Mouse (Mus musculus) forebrain, embryonic 13.5 days (tissue): ENCODE measurements around the gene Rpl18. TPM values are rescaled to one million over a fixed set of nuclear protein-coding genes. Genes with fewer than 3 reads are reported as not detected.

Experiments
- ATAC-seq: fragments of 200-750 bp; cut with Nextera tagmentation; 2 replicates; pipeline ENCODE4 v1.8.0; 2017
- H3K27ac ChIP-seq: fragments of 300-500 bp; sonication (generic); 2 replicates; pipeline ENCODE4 v1.5.1; 2015; ENCODE audit warnings: inconsistent platforms, mild to moderate bottlenecking, moderate library complexity
- H3K27me3 ChIP-seq: fragments of 300-500 bp; sonication (generic); 2 replicates; pipeline ENCODE4 v1.6.1; 2015; ENCODE audit warnings: mild to moderate bottlenecking, inconsistent platforms
- H3K36me3 ChIP-seq: fragments of 300-500 bp; sonication (generic); 2 replicates; pipeline ENCODE4 v1.6.1; 2015; ENCODE audit warnings: mild to moderate bottlenecking, inconsistent platforms; ENCODE audit not compliant: poor library complexity, severe bottlenecking
- H3K4me1 ChIP-seq: fragments of 300-500 bp; sonication (generic); 2 replicates; pipeline ENCODE4 v1.6.1; 2015; ENCODE audit warnings: inconsistent platforms
- H3K4me2 ChIP-seq: fragments of 300-500 bp; sonication (generic); 2 replicates; pipeline ENCODE4 v1.6.1; 2015; ENCODE audit warnings: inconsistent platforms, mild to moderate bottlenecking, moderate library complexity
- H3K4me3 ChIP-seq: fragments of 300-500 bp; sonication (generic); 2 replicates; pipeline ENCODE4 v1.5.1; 2015; ENCODE audit warnings: mild to moderate bottlenecking, inconsistent platforms
- H3K9ac ChIP-seq: fragments of 300-500 bp; sonication (generic); 2 replicates; pipeline ENCODE4 v1.6.1; 2015; ENCODE audit warnings: mild to moderate bottlenecking, inconsistent platforms
- H3K9me3 ChIP-seq: fragments of 300-500 bp; sonication (generic); replicated peaks from 2 replicates; pipeline ENCODE4 v1.6.1; 2016; ENCODE audit warnings: inconsistent platforms
- WGBS: fragments of 180-500 bp; shearing (Covaris S2); methylation state at CpG from one replicate; pipeline ENCODE4 v1.1.7; 2015; 5-methylcytosine and 5-hydroxymethylcytosine counted together
- polyA plus RNA-seq: library from polyadenylated mRNA; unstranded; fragments of >200 nt; fragmentation: Nextera tagmentation; extraction: Ambion mirVana; gene quantifications from 2 replicates; pipeline ENCODE4 v1.2.1, GENCODE M21; 2015

Rpl18 gene
- polyA plus RNA-seq, 1 experiment from 2014 or later = 823 TPM

- Histone ChIP-seq H3K27me3 (no peaks in the 10 kb centered on the region), H3K4me3 (no peak overlapping the region), H3K27ac (no peak overlapping the region), H3K9me3 (no peaks in the 10 kb centered on the region), H3K4me1 (0 out of 2 replicates have a peak, but pooled peaks cover 5% of the 10 kb centered on the region), H3K9ac (no peak overlapping the region), H3K4me2 (no peak overlapping the region), H3K36me3 (no peaks in the 10 kb centered on the region)
- no peak for ATAC-seq
- 70% methylated on average over 10 of the region's 10 CpGs for WGBS
Measured at GRCm38 (mm10) chr7:45685811-45686210, 29.4 kb upstream of the Rpl18 start.

GRCm38 (mm10) chr7:45686841-45687240 lies 28.4 kb upstream of the Rpl18 start:
- Histone ChIP-seq H3K4me3 (no peak overlapping the region), H3K9me3 (no peaks in the 10 kb centered on the region), H3K4me1 (0 out of 2 replicates have a peak, but pooled peaks cover 5% of the 10 kb centered on the region), H3K27ac (no peak overlapping the region; the same call in 1 of the 2 replicates), H3K9ac (no peak overlapping the region), H3K36me3 (no peaks in the 10 kb centered on the region), H3K4me2 (no peak overlapping the region), H3K27me3 (no peaks in the 10 kb centered on the region)
- ATAC-seq = no peak
- 77% methylated on average over 3 of the region's 3 CpGs for WGBS

DNA sequence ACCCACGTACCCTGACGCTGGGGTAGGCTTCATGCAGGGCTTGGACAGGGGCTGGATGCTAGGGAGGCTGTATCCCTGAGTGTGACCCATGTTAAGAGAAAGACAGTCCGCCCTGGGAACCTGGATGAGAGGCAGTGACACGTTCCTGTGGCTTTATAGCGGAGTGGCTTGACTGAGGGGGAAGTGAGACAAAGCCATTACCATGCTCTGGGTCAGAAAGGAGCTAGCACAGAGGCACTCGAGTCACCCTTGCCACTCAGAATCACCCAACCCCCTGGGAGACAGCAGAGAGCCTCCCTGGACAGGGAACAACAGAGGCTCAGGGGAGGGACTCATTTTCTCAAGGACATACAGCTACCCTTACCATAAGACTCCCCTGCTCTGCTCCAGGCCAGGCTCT lies 26.2 kb upstream of the Rpl18 start:
- Histone ChIP-seq H3K9me3 (no peaks in the 10 kb centered on the region), H3K4me3 (no peak overlapping the region), H3K27ac (no peak overlapping the region), H3K27me3 (no peaks in the 10 kb centered on the region), H3K9ac (0 out of 2 replicates have a peak overlapping the region, but pooled peaks have one; percentile 13), H3K4me1 (no peaks in the 10 kb centered on the region), H3K36me3 (no peaks in the 10 kb centered on the region), H3K4me2 (no peak overlapping the region)
- WGBS = 73% methylated on average over 6 of the region's 6 CpGs
- no peak for ATAC-seq

- Histone ChIP-seq H3K4me3 (no peak overlapping the region), H3K4me2 (no peak overlapping the region), H3K27ac (no peak overlapping the region), H3K27me3 (no peaks in the 10 kb centered on the region), H3K9me3 (no peaks in the 10 kb centered on the region), H3K4me1 (no peaks in the 10 kb centered on the region), H3K36me3 (no peaks in the 10 kb centered on the region), H3K9ac (no peak overlapping the region)
- ATAC-seq = no peak
- 78% methylated on average over 11 of the region's 11 CpGs for WGBS
Measured at GRCm38 (mm10) chr7:45689800-45690199, 25.5 kb upstream of the Rpl18 start.

DNA sequence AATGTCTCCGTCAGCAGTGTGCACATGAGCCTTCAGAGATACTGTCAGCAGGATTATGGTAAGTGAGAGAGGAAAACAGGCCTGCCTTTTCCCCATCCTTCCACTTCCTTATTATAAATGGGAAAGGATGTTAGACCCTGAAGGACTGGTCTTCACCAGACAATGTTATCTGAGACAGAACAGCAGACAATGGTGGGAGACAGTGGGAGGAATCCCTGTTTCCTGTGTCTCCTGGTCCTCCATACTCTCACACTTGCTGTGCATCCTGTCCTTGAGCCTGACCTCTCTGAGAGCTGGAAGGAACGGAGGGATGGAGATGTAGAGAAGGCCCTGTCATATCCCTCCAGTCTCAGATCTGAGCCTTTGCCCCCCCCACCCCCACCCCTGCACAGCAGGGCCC lies 22.9 kb upstream of the Rpl18 start:
- 84% methylated on average over 2 of the region's 2 CpGs for WGBS
- H3K4me1 ChIP-seq = no peaks in the 10 kb centered on the region
- no peak overlapping the region for H3K4me2 ChIP-seq
- H3K9ac ChIP-seq = no peak overlapping the region
- H3K27me3 ChIP-seq = no peaks in the 10 kb centered on the region
- no peak overlapping the region for H3K27ac ChIP-seq
- ATAC-seq = no peak
- H3K4me3 ChIP-seq = no peak overlapping the region
- no peaks in the 10 kb centered on the region for H3K9me3 ChIP-seq
- H3K36me3 ChIP-seq = no peaks in the 10 kb centered on the region

- Histone ChIP-seq H3K9me3 (no peaks in the 10 kb centered on the region), H3K27me3 (peaks cover 12% of the 10 kb centered on the region), H3K36me3 (no peaks in the 10 kb centered on the region), H3K27ac (no peak within 1 kb of the TSS), H3K4me2 (no peak within 1 kb of the TSS), H3K4me1 (no peaks in the 10 kb centered on the region), H3K9ac (no peak within 1 kb of the TSS), H3K4me3 (no peak within 1 kb of the TSS)
- 94% methylated on average over 45 of the region's 50 CpGs for WGBS
- no peak for ATAC-seq
Measured at GRCm38 (mm10) chr7:45693921-45694591, 21.2 kb upstream of the Rpl18 start, which contains the start of gene Sec1. Gene Sec1 (minus strand): TSS chr7:45694402.

DNA sequence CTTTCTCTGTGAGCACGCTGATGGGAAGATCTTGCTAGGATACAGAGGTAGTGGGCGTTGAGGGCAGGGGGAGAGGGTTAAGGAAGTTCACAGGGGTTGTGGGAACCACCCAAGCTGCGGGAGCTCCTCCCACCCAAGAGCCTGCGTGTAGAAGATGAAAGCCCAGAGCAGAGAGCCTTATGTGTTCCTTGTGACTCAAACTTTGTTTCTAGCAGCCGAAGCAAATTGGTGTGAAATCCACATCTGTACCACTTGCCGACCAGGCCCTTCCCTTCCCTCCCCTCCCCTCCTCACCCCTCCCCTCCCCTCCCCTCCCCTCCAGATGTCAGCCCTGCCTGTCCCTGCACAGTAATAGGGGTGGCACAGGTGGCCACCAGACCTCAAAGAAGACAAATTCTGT lies 20.2 kb upstream of the Rpl18 start:
- H3K27ac ChIP-seq = no peak overlapping the region
- peaks cover 22% of the 10 kb centered on the region for H3K27me3 ChIP-seq
- H3K9me3 ChIP-seq = no peaks in the 10 kb centered on the region
- no peak overlapping the region for H3K9ac ChIP-seq
- H3K4me2 ChIP-seq = no peak overlapping the region
- ATAC-seq = no peak
- H3K4me1 ChIP-seq = peaks cover 9% of the 10 kb centered on the region
- no peaks in the 10 kb centered on the region for H3K36me3 ChIP-seq
- 40% methylated on average over 6 of the region's 6 CpGs for WGBS
- no peak overlapping the region for H3K4me3 ChIP-seq

- Histone ChIP-seq H3K4me3 (no peak overlapping the region), H3K27ac (no peak overlapping the region), H3K4me1 (peaks cover 24% of the 10 kb centered on the region), H3K4me2 (no peak overlapping the region), H3K36me3 (no peaks in the 10 kb centered on the region), H3K27me3 (peaks cover 27% of the 10 kb centered on the region), H3K9ac (no peak overlapping the region), H3K9me3 (no peaks in the 10 kb centered on the region)
- no peak for ATAC-seq
- 88% methylated on average over 7 of the region's 7 CpGs for WGBS
Measured at GRCm38 (mm10) chr7:45697894-45698293, 17.4 kb upstream of the Rpl18 start.

GRCm38 (mm10) chr7:45699523-45700141 lies 15.6 kb upstream of the Rpl18 start, which contains the start of gene Car11:
Gene Car11 (plus strand): TSS chr7:45699843.
- peak within 1 kb of the TSS; percentile 47 for H3K4me3 ChIP-seq
- no peaks in the 10 kb centered on the region for H3K9me3 ChIP-seq
- H3K36me3 ChIP-seq = no peaks in the 10 kb centered on the region
- H3K27ac ChIP-seq = peak within 1 kb of the TSS; percentile 51
- peak within 1 kb of the TSS; percentile 83 for H3K4me2 ChIP-seq
- WGBS = 1% methylated on average over 36 of the region's 36 CpGs
- no peak for ATAC-seq
- H3K27me3 ChIP-seq = peaks cover 27% of the 10 kb centered on the region
- H3K9ac ChIP-seq = peak within 1 kb of the TSS; percentile 71
- peaks cover 39% of the 10 kb centered on the region for H3K4me1 ChIP-seq

- Histone ChIP-seq H3K9ac (peak overlapping the region; percentile 71), H3K4me1 (peaks cover 44% of the 10 kb centered on the region), H3K4me3 (peak overlapping the region; percentile 47), H3K27me3 (peaks cover 27% of the 10 kb centered on the region), H3K9me3 (no peaks in the 10 kb centered on the region), H3K27ac (peak overlapping the region; percentile 51), H3K36me3 (no peaks in the 10 kb centered on the region), H3K4me2 (peak overlapping the region; percentile 83)
- ATAC-seq = peak; percentile 32
- WGBS = under 1% methylated on average over 19 of the region's 20 CpGs
Measured at GRCm38 (mm10) chr7:45700301-45701015, 14.8 kb upstream of the Rpl18 start.

GRCm38 (mm10) chr7:45701072-45701471 lies 14.2 kb upstream of the Rpl18 start:
- H3K27me3 ChIP-seq = peaks cover 27% of the 10 kb centered on the region
- H3K9me3 ChIP-seq = no peaks in the 10 kb centered on the region
- H3K4me1 ChIP-seq = peaks cover 50% of the 10 kb centered on the region
- H3K4me2 ChIP-seq = peak overlapping the region; percentile 83
- 30% methylated on average over 11 of the region's 11 CpGs for WGBS
- H3K36me3 ChIP-seq = no peaks in the 10 kb centered on the region
- H3K27ac ChIP-seq = peak overlapping the region; percentile 49; the same call in 1 of the 2 replicates
- H3K9ac ChIP-seq = peak overlapping the region; percentile 51
- H3K4me3 ChIP-seq = peak overlapping the region; percentile 47
- no peak for ATAC-seq

GRCm38 (mm10) chr7:45701607-45702006 lies 13.7 kb upstream of the Rpl18 start:
- H3K4me3 ChIP-seq = no peak overlapping the region

More at GRCm38 (mm10) chr7:45701607-45702006, 13.7 kb upstream of the Rpl18 start:
- 85% methylated on average over 11 of the region's 11 CpGs for WGBS
- Histone ChIP-seq H3K27me3 (peaks cover 27% of the 10 kb centered on the region), H3K4me1 (peaks cover 55% of the 10 kb centered on the region), H3K4me2 (peak overlapping the region; percentile 83), H3K27ac (no peak overlapping the region), H3K9ac (peak overlapping the region; percentile 51; the same call in 1 of the 2 replicates), H3K36me3 (no peaks in the 10 kb centered on the region), H3K9me3 (no peaks in the 10 kb centered on the region)
- no peak for ATAC-seq
